In genomic region chr2:144700608-144701007, GRCm38 (mm10) we compare ENCODE assay signal across 25 mouse cellular contexts.
"Had no signal": no experiment of that assay in that cellular context is flagged by ENCODE, and none has a peak within 500 bp of the region (broad histone marks: within the 10 kb centered on the region; RNA-seq: fewer than 3 reads in every experiment).

No protein-coding gene starts in this region.

- H3K27ac ChIP-seq: gastrocnemius, adult 2 months; heart, adult 2 months; heart, embryonic 10.5 days; hindbrain, embryonic 10.5 days; hindbrain, embryonic 12.5 days; hindbrain, embryonic 15.5 days; intestine, embryonic 15.5 days; layer of hippocampus, adult 2 months; left cerebral cortex, adult 2 months; limb, embryonic 12.5 days; liver, embryonic 13.5 days had no signal

- H3K4me1 ChIP-seq: heart, embryonic 10.5 days; heart, embryonic 12.5 days; hindbrain, embryonic 12.5 days; hindbrain, embryonic 15.5 days; intestine, embryonic 15.5 days; liver, embryonic 13.5 days had no signal

- H3K36me3 ChIP-seq: heart, embryonic 10.5 days; heart, embryonic 12.5 days; hindbrain, embryonic 10.5 days; hindbrain, embryonic 12.5 days; hindbrain, embryonic 15.5 days; intestine, embryonic 15.5 days; limb, embryonic 12.5 days; liver, embryonic 13.5 days had no signal

- H3K4me2 ChIP-seq: heart, embryonic 12.5 days; hindbrain, embryonic 12.5 days; hindbrain, embryonic 15.5 days; intestine, embryonic 15.5 days; limb, embryonic 12.5 days; liver, embryonic 11.5 days; liver, embryonic 13.5 days had no signal

- H3K9me3 ChIP-seq: heart, embryonic 10.5 days; heart, embryonic 12.5 days; hindbrain, embryonic 10.5 days; hindbrain, embryonic 12.5 days; hindbrain, embryonic 15.5 days; intestine, embryonic 15.5 days; limb, embryonic 12.5 days; liver, embryonic 13.5 days had no signal

- H3K9ac ChIP-seq: heart, embryonic 12.5 days; hindbrain, embryonic 12.5 days; hindbrain, embryonic 15.5 days; intestine, embryonic 15.5 days; limb, embryonic 12.5 days; liver, embryonic 13.5 days had no signal

- H3K4me3 ChIP-seq: gastrocnemius, adult 2 months; heart, adult 2 months; heart, embryonic 10.5 days; heart, embryonic 12.5 days; hindbrain, embryonic 10.5 days; hindbrain, embryonic 12.5 days; hindbrain, embryonic 15.5 days; intestine, embryonic 15.5 days; layer of hippocampus, adult 2 months; left cerebral cortex, adult 2 months; limb, embryonic 12.5 days; liver, embryonic 13.5 days had no signal

- ATAC-seq: inflammation-experienced regulatory T-cells, adult 6 months; intestine, embryonic 15.5 days; intestine, postnatal 0 days had no signal

- H3K27me3 ChIP-seq: heart, embryonic 12.5 days; hindbrain, embryonic 12.5 days; hindbrain, embryonic 15.5 days; intestine, embryonic 15.5 days; limb, embryonic 12.5 days; liver, embryonic 13.5 days had no signal

- DNase-seq: gastrocnemius, adult 2 months; gastrocnemius, postnatal 10 days; gastrocnemius, postnatal 25 days; heart, adult 2 months; heart, postnatal 10 days; heart, postnatal 4 days; kidney, adult 18-20 months; kidney, adult 8-10 months; kidney, postnatal 10 days; kidney, postnatal 25 days; kidney, postnatal 4 days; liver; liver, embryonic 13.5 days had no signal
